Mouse (Mus musculus): Measurements from ENCODE around the gene Slc29a1.

The Slc29a1 gene

DNA sequence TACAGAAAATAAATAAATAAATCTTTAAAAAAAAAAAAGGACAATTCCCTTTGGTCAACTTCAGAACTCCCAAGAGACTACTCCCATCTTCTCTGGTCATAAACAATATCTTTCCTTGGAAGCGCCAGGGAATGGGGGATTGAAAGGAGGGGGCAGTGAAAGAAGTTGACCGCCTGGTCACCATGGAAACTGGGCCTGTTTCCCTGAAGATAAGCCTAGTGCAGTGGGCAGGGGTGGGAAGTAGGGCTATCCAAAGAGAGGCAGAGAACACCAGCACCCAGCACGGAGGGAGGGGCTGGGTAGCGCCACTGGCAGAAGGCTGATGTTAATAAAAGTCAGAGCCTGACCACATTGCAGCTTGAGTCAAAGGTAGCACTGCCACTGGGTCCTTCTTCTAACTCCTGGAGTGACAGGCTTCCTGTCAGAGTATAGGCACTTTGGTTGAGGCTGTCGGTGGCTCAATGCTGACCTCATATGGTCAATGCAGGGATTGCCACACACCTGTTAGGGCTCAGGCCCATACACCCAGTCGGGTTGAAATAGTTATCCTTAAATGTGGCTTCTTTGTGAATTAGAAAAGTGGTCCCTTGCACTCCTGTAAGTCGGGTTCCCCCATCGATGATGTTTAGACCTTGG is 47.5 kb downstream of the Slc29a1 start:
- DNase-seq (ENCODE audit: low spot score in 2 of 2), result peak in 1 of 2 experiments; percentile 90

DNA sequence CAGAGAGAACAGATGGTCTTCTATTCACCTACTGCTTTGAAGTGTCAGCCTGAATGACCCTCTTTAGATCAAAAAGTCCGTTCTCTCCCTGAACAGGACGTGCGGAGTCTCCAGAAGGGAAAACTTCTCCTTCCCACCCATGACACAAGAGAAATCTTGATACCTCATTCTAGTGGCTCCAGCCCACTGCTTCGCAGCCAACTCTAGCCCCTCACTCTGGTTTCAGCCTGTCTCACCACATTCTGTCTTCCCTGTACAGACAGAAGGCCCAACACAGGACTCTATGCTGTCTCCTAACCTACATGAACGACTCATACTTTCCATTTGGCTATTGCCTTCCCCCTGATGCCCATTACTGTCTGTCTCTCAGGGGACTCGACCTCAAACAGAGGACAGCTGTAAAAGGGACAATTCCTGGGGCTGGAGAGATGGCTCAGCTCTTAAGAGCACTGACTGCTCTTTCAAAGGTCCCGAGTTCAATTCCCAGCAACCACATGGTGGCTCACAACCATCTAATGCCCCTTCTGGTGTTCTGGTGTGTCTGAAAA is 48.1 kb downstream of the Slc29a1 start:
- DNase-seq (ENCODE audit: low spot score in 2 of 2), result no peak

DNA sequence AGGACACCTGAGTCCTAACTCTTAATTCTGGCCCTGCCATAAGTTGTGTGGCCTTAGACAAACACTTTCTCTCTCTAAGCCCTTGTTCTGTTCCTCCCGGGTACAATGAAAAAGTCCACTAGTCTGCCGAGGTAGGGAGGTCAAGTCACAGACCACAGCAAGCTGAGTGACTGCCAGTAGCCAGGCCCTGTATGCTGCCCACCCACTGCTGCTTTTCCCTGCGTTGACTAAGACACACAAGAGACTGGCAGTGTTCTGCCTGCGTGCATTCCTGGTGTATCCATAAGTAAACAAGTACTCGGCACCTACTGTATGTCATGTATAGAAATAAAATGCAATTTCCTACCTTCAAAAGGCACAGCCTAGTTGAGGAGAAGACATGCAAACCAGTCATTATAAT is 49.2 kb downstream of the Slc29a1 start:
- no peak for DNase-seq (ENCODE audit: low spot score in 2 of 2)

DNA sequence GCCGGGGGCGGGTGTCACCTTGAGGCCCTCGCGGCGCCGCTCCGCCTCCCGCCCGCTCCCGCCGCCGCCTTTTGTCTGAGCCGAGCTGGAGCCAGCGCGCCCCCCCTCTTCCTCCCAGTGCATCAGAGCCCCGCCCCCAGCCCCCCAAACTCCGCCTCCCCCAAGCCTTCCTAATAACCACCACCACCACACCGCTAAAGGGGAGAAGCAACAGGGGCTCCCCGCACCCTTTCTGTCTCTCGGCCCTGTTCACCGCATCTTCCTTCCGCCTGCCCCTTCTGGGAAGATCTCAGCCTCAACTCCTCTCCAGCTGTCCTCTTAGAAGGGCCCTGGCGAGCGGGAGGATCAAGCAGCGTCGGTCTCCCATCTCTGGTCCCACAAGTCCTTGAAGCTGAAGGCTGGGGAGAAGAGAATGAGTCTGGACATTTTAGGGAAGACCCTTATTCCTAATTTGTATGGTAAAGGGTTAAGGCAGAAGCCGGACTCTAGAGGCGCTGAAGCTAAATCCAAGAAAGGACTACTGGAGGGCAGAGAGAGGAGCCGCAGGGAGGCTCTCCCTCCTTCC is 49.7 kb downstream of the Slc29a1 start, which contains the start of gene Tmem151b:
Gene Tmem151b (minus strand): TSS at position 61 of the 565 bp plus-strand sequence.
- no peak for DNase-seq (ENCODE audit: low spot score in 2 of 2)

DNA sequence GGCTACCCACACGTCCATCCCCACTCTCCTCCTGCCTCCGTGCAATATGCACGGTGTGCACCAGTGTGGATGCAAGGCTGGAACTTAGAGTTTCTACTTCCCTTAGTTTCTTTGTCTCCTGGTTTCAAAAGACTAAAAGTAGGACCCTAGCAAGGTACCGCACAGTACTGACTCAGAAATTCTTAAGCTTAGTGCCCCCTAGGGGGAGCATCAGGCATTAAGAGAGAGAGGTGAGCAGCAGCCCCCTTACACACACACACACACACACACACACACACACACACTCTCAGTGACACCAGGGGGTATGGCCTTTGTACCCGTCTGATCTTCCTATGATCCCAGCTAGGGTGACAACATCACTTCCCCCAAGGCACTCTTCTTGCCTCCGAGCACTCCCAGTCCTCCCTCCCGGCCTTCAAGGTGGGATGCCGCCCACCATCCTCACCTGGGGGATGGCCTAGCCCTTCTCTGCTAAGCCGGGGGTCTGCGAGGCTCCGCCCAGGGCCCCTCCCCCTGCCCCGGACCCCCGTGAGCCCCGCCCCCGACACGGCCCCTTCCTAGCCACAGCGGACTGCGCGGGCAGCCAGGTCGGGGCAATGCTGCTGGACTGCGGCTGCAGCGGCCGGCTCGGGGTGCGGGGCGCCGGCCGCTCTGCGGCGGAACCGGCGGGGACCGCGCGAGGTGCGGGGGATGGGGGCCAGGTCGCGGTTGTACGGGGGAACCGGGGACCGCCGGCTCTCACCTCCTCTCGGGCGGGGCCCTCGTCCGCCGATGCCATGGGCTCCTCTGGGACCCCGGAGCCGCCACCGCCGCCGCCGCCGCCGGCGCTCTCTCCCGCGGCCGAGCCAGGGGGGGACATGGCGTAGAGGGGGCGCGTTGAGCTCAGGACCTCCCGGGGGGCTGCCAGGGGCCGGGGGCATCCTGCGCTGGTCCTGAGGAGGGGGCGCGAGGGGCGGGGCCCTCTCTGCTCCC is 50.6 kb downstream of the Slc29a1 start:
- DNase-seq (ENCODE audit: low spot score in 2 of 2), result peak in 1 of 2 experiments; percentile 75

DNA sequence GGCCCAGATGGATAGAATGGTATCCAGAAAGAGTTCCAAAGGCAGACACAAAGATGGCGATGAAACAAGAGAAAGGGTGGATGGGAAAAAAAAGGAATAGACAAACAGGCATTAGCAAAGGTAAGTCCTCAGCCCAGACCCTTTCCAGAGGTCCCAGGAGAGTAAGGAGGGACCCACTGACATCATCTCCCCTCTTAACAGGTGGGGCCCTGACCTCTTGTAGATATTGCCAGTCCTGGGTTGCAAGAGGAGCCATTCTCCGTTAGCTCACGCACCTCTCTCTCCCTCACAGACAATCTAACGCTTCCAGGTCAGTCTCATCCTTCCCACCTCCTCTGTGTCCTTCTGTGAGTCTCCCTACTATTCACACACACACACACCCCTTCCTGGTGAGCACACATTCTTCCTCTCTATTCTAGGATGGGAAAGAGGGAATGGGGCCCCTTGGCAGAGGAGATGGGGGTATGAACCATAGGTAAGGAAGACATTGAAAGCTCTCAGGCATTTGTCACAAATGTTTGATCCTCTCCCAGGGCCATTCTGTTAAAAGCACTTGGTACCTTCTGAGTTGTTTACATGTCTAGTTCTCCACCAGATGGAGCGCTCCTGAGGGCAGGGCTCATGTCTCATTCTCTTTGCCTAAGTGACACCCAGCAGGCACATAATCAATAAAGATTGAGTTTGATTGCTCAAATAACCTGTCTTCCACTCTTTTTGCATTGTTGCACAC is 51.8 kb downstream of the Slc29a1 start:
- DNase-seq (ENCODE audit: low spot score in 2 of 2), result no peak

DNA sequence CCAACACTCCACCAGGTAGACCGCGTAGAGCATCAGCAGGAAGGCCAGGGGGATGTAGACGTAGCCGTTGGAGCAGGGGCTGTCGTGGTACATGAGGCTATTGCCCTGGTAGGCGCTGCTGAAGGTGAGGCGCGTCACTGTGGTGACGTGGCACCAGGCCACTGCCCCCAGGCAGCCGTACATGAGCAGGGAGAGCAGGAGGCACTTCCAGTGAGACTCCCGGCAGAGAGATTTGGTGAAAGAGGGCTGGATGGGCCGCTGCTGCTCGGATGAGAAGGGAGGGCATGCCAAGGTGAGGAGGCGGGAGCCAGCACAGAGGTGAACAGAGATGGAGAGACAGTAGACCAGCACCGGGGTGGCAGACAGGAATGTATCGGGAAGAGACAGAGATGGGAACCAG is 52.5 kb downstream of the Slc29a1 start:
- no peak for DNase-seq (ENCODE audit: low spot score in 2 of 2)

DNA sequence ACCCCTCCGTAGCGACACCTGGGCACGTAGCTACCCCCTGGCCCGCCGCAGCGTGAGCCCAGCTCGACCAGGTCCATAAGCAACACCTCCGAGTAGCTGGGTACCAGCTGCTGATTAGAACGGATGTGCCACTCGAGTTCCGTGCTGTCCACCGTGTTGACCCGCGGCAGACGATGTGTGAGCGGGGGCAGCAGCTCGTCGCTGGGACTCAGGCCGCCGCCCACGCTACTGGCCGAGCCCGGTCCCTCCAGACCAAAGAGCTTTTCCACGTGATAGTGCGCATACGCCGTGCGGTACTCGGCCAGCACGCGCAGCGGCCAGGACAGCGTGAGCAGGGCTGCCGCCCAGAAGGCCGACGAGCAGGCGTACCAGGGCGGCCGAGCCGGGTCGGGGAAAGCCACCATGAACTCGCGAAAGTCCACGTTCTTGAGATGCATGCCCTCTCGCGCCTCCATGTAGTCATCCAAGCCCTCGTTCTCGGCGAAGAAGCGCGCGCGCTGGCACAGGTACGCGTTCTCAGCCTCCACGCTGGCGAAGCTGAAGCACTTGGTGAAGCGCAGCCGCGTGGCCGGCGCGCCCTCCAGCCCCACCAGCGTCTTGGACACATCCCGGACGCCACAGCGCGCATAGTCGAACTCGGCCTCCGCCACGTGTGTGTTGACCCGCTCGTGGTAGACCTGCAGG is 54.0 kb downstream of the Slc29a1 start:
- no peak for DNase-seq (ENCODE audit: low spot score in 2 of 2)

DNA sequence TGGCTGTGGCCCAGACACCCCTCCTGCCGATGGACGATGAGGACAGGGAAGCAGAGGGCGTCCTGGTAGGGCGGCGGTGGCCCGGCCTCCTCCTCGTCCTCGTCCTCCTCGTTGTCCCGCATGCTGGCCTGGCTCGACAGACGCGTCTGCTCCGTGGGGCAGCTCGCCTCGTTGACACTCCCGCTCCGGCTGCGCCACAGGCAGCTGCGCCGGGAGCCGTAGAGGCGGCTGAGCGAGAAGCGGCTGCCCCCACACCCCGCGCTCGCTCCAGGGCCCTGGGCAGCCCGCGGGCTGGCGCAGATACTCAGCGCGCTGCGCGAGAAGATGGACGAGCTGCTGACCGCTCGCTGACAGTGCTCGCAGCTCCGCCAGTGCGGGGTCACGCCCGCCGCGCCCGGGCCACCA is 54.5 kb downstream of the Slc29a1 start:
- no peak for DNase-seq (ENCODE audit: low spot score in 2 of 2)

DNA sequence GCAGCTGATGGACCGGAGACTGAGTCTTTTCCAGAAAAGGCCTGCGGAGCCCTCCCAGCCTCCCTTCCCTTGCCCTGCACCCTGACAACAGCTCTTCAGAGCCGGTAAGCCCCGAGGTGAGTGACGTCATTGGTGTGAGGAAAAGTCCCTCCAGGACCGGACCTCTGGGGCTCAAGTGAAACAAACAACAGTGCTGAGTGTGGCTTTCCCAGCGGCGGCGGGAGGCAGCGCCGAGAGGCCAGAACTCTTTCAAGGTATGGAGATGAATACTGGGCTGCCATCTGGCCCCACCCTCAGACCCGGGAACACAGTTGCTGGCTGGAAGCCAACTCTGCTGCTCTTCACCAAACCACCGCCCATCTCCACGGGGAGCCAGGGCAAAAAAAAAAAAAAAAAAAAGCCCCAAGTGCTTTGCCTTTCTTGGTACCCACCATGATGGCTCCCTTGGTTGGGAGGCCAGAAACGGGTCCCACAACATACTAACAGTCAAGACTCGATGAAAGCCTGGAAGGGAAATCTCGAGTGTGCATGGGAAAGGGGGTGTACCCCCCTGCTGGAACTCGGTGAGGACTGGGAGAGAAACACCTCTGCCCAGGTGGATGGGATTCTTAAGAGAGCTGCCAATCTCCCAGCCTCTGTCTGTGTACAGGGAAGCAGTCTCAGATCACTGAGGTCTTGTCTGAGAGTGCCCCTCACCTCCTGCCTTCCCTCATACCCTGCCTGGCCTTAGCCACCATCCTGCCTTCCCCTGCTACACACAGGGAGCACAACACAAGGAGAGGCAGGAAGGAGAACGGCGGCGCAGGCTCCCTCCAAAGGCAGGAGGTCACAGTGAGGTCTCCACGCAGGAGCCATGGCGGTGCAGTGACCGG is 55.2 kb downstream of the Slc29a1 start:
- no peak for DNase-seq (ENCODE audit: low spot score in 2 of 2)

DNA sequence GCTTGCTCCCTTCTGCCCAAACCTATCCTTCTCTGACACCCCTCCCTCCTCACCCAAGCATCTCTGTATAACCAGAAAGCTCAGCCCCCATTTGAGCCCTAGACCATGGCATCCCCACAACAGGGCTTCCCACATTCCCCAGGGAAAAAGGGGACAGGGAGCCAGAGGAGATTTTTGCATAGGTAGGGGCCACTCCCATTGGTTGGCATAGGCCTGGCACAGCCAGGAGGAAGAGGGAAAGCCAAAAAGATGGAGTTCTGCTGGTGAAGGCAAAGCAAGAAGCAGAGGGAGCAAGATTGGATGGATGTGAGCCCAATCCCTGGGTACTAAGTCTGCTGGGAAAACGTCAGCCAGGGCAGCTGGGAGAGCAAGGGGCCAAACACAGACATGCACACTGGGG is 56.3 kb downstream of the Slc29a1 start:
- DNase-seq (ENCODE audit: low spot score in 2 of 2), result no peak

DNA sequence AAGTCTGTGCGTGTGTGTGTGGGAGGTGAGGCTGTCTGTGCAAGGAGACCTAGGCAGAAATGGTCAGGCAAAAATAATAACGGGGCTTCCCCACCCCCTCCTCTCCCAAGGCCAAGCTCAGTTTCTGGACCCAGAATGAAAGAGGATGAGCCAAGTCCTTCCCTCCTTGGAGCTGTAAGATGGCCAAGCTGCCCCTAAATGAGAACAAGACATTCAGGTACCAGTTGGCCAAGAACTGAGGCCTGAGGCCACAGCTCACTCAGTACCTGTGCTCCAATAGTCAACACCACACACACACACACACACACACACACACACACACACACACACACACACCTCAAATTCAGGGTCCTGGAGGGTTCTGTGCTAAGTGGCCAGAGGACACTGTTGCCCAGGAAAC is 56.7 kb downstream of the Slc29a1 start:
- no peak for DNase-seq (ENCODE audit: low spot score in 2 of 2)

DNA sequence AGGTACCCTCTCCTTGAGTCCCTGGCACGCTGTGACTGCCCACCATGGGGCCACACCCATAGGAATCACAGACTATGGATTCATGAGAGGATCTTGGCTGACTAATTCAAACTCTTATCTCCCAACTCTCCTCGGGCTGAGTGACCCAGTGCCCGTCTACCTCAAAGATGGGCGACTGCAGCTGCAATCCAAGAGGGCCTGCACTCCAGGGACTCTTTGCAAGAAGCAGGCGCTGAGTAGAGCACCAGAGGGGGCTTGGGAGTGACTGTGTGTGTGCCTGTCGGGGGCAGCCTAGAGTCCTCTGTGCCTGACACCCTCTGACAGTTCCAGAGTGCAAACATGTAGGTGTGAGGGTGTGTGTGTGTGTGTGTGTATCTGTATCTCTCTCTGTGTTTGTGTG is 57.3 kb downstream of the Slc29a1 start:
- DNase-seq (ENCODE audit: low spot score in 2 of 2), result no peak

DNA sequence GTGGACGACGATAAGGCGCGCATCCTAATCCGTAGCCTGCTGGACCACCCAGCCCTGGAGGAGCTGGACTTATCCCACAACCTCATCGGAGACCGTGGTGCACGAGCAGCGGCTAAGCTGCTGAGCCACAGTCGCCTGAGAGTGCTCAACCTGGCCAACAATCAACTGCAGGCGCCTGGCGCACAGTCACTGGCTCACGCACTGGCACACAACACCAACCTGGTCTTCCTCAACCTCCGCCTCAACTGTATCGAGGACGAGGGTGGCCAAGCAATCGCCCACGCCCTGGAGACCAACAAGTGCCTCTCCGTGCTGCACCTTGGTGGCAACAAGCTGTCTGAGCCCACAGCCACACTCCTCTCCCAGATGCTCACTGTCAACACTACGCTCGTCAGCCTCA is 59.7 kb downstream of the Slc29a1 start:
- no peak for DNase-seq (ENCODE audit: low spot score in 2 of 2)

DNA sequence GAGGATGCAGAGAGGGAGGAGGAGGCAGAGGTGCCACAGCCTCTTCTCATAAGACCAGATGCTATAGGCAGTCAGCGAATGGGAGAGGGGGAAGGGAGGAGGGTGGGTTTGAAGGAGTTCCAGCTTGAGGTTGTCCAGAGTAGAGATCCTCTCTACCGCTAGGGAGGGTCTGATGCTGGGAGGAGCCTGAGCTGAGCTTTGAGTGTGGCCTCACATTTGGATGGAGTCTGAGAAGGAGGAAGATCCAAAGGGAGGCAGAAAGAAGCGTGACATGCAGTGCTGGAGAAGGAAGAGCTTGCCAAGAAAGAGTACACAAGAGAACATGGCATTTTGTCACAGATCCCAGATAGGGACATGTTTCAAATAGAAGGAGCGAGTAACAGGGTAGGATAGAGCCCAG is 61.0 kb downstream of the Slc29a1 start:
- DNase-seq (ENCODE audit: low spot score in 2 of 2), result no peak

DNA sequence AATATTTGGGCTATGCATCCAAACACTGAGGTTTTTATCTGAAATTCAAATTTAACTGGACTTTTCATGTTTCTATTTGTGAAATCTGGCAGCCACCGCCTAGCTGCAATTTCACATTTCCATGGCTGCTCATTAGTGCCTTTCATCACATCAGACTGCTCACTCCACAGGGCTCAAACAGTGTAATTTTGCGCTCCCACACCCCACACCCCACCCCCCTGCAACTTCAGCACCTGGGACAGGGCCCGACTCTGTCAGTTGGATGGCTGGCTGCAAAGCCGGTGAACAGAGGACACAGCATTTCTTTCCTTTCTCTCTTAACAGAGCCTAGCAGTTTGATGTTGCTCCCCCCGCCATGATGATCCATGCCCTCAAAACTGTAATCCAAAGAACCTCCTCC is 63.1 kb downstream of the Slc29a1 start:
- DNase-seq (ENCODE audit: low spot score in 2 of 2), result no peak
